Mouse (Mus musculus): ENCODE measurements at regions not wholly inside any gene's neighbourhood (a gene's known extent, or its start where the extent isn't known, plus 50 kb on each side); places are given as distances from the start of the nearest gene placed in this dataset.

DNA sequence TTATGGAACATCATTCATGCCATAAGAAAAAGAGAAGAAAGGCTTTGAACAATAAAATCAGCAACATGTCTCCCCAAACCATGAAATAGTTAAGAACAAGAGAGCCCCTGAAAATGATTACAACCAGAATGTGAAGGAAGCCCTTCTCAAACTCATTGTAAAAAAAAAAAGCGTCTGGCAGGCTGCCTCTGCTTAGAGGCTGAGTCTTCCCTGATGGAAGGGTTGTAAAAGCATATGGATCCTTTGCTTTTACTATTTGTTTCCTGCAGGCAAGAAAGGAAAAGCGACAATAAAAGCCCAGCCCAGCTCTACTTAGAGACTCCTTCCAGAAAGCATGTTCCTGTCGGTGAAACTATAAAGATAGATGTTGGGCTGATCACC lies 461.2 kb upstream of the Cited2 start:
- no peaks in the 10 kb centered on the region for H3K36me3 ChIP-seq (replicated peaks; ENCODE audit: insufficient read depth, low read length)
- 63% methylated on average over 3 of the region's 3 CpGs for WGBS (ENCODE audit: insufficient replicate concordance)

GRCm38 (mm10) chr10:17272646-17273045 lies 450.4 kb upstream of the Cited2 start:
- TF ChIP-seq CTCF (IDR thresholded peaks at IDR 0.05; ENCODE audit: low read depth) (no peak), EP300 (IDR thresholded peaks at IDR 0.05; ENCODE audit: low read depth) (no peak)
- H3K9me3 ChIP-seq (ENCODE audit: low read length): no peaks in the 10 kb centered on the region
- no peak overlapping the region for H3K9ac ChIP-seq (replicated peaks)
- H3K27ac ChIP-seq (ENCODE audit: low read depth): no peak overlapping the region
- no peaks in the 10 kb centered on the region for H3K36me3 ChIP-seq (replicated peaks; ENCODE audit: insufficient read depth, low read length)
- DNase-seq (no peak), ATAC-seq (no peak)
- H3K27me3 ChIP-seq (ENCODE audit: insufficient read depth, low read length): no peaks in the 10 kb centered on the region
- 63% methylated on average over 5 of the region's 5 CpGs for WGBS (ENCODE audit: insufficient replicate concordance)
- no peaks in the 10 kb centered on the region for H3K4me1 ChIP-seq (ENCODE audit: insufficient read depth)
- H3K4me2 ChIP-seq (ENCODE audit: low read depth, low read length): no peak overlapping the region
- no peak overlapping the region for H3K4me3 ChIP-seq (ENCODE audit: low read depth, low read length)

More for the DNA sequence above, 461.2 kb upstream of the Cited2 start:
- Histone ChIP-seq H3K9ac (replicated peaks) (no peak overlapping the region), H3K4me1 (ENCODE audit: insufficient read depth) (no peaks in the 10 kb centered on the region), H3K27ac (ENCODE audit: low read depth) (no peak overlapping the region), H3K4me3 (ENCODE audit: low read depth, low read length) (no peak overlapping the region), H3K4me2 (ENCODE audit: low read depth, low read length) (no peak overlapping the region), H3K9me3 (ENCODE audit: low read length) (no peaks in the 10 kb centered on the region), H3K27me3 (ENCODE audit: insufficient read depth, low read length) (no peaks in the 10 kb centered on the region)
- TF ChIP-seq CTCF (IDR thresholded peaks at IDR 0.05; ENCODE audit: low read depth) (no peak), EP300 (IDR thresholded peaks at IDR 0.05; ENCODE audit: low read depth) (no peak)
- DNase-seq (no peak), ATAC-seq (no peak)

DNA sequence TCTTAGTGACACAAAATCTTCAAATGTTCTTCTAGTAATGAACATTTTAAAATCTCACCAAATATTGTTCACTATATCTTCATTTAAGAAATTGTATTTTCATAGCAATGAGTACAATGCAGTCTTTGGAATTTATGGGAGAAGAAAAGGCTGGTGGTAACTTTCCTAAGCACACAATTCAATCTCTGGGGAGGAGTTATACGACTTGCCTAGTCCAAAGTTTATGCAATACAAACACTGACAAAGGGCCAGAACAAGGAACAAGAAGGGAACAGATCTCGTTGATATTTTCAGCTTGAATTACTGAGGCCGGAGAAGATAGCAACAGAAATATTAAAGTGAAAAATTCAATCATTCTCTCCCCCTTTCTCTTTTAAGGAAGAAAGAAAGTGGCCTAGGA lies 449.2 kb upstream of the Cited2 start:
- TF ChIP-seq EP300 (IDR thresholded peaks at IDR 0.05; ENCODE audit: low read depth): no peak
- no peak for TF ChIP-seq CTCF (IDR thresholded peaks at IDR 0.05; ENCODE audit: low read depth)
- Histone ChIP-seq H3K36me3 (replicated peaks; ENCODE audit: insufficient read depth, low read length) (no peaks in the 10 kb centered on the region), H3K27me3 (ENCODE audit: insufficient read depth, low read length) (no peaks in the 10 kb centered on the region), H3K4me1 (ENCODE audit: insufficient read depth) (no peaks in the 10 kb centered on the region), H3K4me3 (ENCODE audit: low read depth, low read length) (no peak overlapping the region), H3K9me3 (ENCODE audit: low read length) (no peaks in the 10 kb centered on the region), H3K9ac (replicated peaks) (no peak overlapping the region), H3K27ac (ENCODE audit: low read depth) (no peak overlapping the region), H3K4me2 (ENCODE audit: low read depth, low read length) (no peak overlapping the region)
- 69% methylated on average over 3 of the region's 3 CpGs for WGBS (ENCODE audit: insufficient replicate concordance)
- ATAC-seq (no peak), DNase-seq (no peak)

DNA sequence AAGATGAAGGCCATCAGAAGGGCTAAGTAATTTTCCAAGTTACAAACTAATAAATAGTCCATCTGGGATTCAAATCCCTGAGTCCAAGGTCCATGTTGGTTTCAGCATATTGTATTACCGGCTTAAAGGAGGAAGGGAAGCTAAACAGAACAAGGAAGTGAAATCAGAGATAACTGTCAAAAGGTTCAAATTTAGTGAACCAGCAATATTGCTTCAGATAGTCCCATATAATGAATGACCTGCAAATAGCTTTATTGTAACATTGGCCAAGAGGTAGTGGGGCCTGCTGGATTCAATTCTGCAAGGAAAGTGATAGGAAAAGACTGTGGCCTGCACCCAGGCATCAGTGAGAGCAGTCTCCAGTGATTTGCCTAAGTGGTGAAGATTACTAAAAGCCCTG lies 447.8 kb upstream of the Cited2 start:
- Histone ChIP-seq H3K27me3 (ENCODE audit: insufficient read depth, low read length) (no peaks in the 10 kb centered on the region), H3K4me3 (ENCODE audit: low read depth, low read length) (no peak overlapping the region), H3K4me1 (ENCODE audit: insufficient read depth) (no peaks in the 10 kb centered on the region), H3K4me2 (ENCODE audit: low read depth, low read length) (no peak overlapping the region), H3K9ac (replicated peaks) (no peak overlapping the region), H3K36me3 (replicated peaks; ENCODE audit: insufficient read depth, low read length) (no peaks in the 10 kb centered on the region), H3K9me3 (ENCODE audit: low read length) (no peaks in the 10 kb centered on the region), H3K27ac (ENCODE audit: low read depth) (no peak overlapping the region)
- ATAC-seq (no peak), DNase-seq (no peak)
- TF ChIP-seq CTCF (IDR thresholded peaks at IDR 0.05; ENCODE audit: low read depth) (no peak), EP300 (IDR thresholded peaks at IDR 0.05; ENCODE audit: low read depth) (no peak)
- 33% methylated on average over 1 of the region's 1 CpGs for WGBS (ENCODE audit: insufficient replicate concordance)

- no peak for DNase-seq
- H3K9me3 ChIP-seq (ENCODE audit: low read length): no peaks in the 10 kb centered on the region
- ATAC-seq: no peak
- H3K4me3 ChIP-seq (ENCODE audit: low read depth, low read length): no peak overlapping the region
- no peaks in the 10 kb centered on the region for H3K27me3 ChIP-seq (ENCODE audit: insufficient read depth, low read length)
- H3K4me2 ChIP-seq (ENCODE audit: low read depth, low read length): no peak overlapping the region
- no peaks in the 10 kb centered on the region for H3K36me3 ChIP-seq (replicated peaks; ENCODE audit: insufficient read depth, low read length)
- no peak overlapping the region for H3K27ac ChIP-seq (ENCODE audit: low read depth)
- H3K4me1 ChIP-seq (ENCODE audit: insufficient read depth): no peaks in the 10 kb centered on the region
- TF ChIP-seq EP300 (IDR thresholded peaks at IDR 0.05; ENCODE audit: low read depth): no peak
- no peak for TF ChIP-seq CTCF (IDR thresholded peaks at IDR 0.05; ENCODE audit: low read depth)
- H3K9ac ChIP-seq (replicated peaks): no peak overlapping the region
Measured at GRCm38 (mm10) chr10:17277911-17278310, 445.1 kb upstream of the Cited2 start.

GRCm38 (mm10) chr10:17284858-17285257 lies 438.2 kb upstream of the Cited2 start:
- TF ChIP-seq EP300 (IDR thresholded peaks at IDR 0.05; ENCODE audit: low read depth) (no peak), CTCF (IDR thresholded peaks at IDR 0.05; ENCODE audit: low read depth) (no peak)
- DNase-seq (no peak), ATAC-seq (no peak)
- H3K4me3 ChIP-seq (ENCODE audit: low read depth, low read length): no peak overlapping the region
- no peak overlapping the region for H3K4me2 ChIP-seq (ENCODE audit: low read depth, low read length)
- H3K27me3 ChIP-seq (ENCODE audit: insufficient read depth, low read length): no peaks in the 10 kb centered on the region
- WGBS (ENCODE audit: insufficient replicate concordance): 87% methylated on average over 5 of the region's 5 CpGs
- no peak overlapping the region for H3K9ac ChIP-seq (replicated peaks)
- no peak overlapping the region for H3K27ac ChIP-seq (ENCODE audit: low read depth)
- H3K9me3 ChIP-seq (ENCODE audit: low read length): no peaks in the 10 kb centered on the region
- no peaks in the 10 kb centered on the region for H3K36me3 ChIP-seq (replicated peaks; ENCODE audit: insufficient read depth, low read length)
- no peaks in the 10 kb centered on the region for H3K4me1 ChIP-seq (ENCODE audit: insufficient read depth)

- Histone ChIP-seq H3K4me1 (ENCODE audit: insufficient read depth) (no peaks in the 10 kb centered on the region), H3K27me3 (ENCODE audit: insufficient read depth, low read length) (no peaks in the 10 kb centered on the region), H3K9ac (replicated peaks) (no peak overlapping the region), H3K27ac (ENCODE audit: low read depth) (no peak overlapping the region), H3K4me3 (ENCODE audit: low read depth, low read length) (no peak overlapping the region), H3K36me3 (replicated peaks; ENCODE audit: insufficient read depth, low read length) (no peaks in the 10 kb centered on the region), H3K4me2 (ENCODE audit: low read depth, low read length) (no peak overlapping the region), H3K9me3 (ENCODE audit: low read length) (no peaks in the 10 kb centered on the region)
- no peak for DNase-seq
- WGBS (ENCODE audit: insufficient replicate concordance): 77% methylated on average over 2 of the region's 2 CpGs
- TF ChIP-seq CTCF (IDR thresholded peaks at IDR 0.05; ENCODE audit: low read depth): no peak
- no peak for TF ChIP-seq EP300 (IDR thresholded peaks at IDR 0.05; ENCODE audit: low read depth)
- no peak for ATAC-seq
Measured at GRCm38 (mm10) chr10:17287141-17287540, 435.9 kb upstream of the Cited2 start.

All from liver, postnatal 0 days (tissue).